Mouse (Mus musculus) neural tube, embryonic 13.5 days (tissue): ENCODE results near the gene Tmem167b. TPM values are rescaled to one million over a fixed set of nuclear protein-coding genes. Genes with fewer than 3 reads are reported as not detected.

Source experiments
- microRNA-seq: library from miRNA; unstranded; fragments of <30 nt; microRNA quantifications from one replicate; pipeline ENCODE4, GENCODE M21; 2016
- polyA plus RNA-seq: library from polyadenylated mRNA; unstranded; fragments of >200 nt; fragmentation: Nextera tagmentation; extraction: Ambion mirVana; gene quantifications from 2 replicates; pipeline ENCODE4 v1.2.1, GENCODE M21; 2015

The Tmem167b gene
- polyA plus RNA-seq, 1 experiment from 2014 or later: 57.2 TPM

Small RNA genes within 50 kb of the gene (microRNA-seq; reads per million reads assigned to microRNA genes)
- not detected for gene Gm22860

Other genes with a start within 250 kb of the Tmem167b start
- gene Mybphl, start 197.6 kb downstream of the Tmem167b start, polyA plus RNA-seq: not detected in 2 replicates
- 10.9 and 11.9 TPM in 2 replicates for gene Psrc1, start 178.6 kb downstream of the Tmem167b start, polyA plus RNA-seq
- 37.6 and 44.1 TPM in 2 replicates for gene Celsr2, start 146.9 kb downstream of the Tmem167b start, polyA plus RNA-seq
- gene Sars, start 117.3 kb downstream of the Tmem167b start, polyA plus RNA-seq: 210 and 223 TPM in 2 replicates
- 0.42 TPM in 1 of 2 replicates, not detected in the other for gene 1700013F07Rik, start 28.3 kb downstream of the Tmem167b start, polyA plus RNA-seq
- 6.9 and 10.6 TPM in 2 replicates for gene 5330417C22Rik, start 25.9 kb downstream of the Tmem167b start, polyA plus RNA-seq
- gene Taf13, start 9.2 kb upstream of the Tmem167b start, polyA plus RNA-seq: 71.4 and 76.0 TPM in 2 replicates
- gene Wdr47, start 28.8 kb upstream of the Tmem167b start, polyA plus RNA-seq: 78.2 and 85.0 TPM in 2 replicates
- gene Clcc1, start 91.4 kb upstream of the Tmem167b start, polyA plus RNA-seq: 41.8 and 47.4 TPM in 2 replicates
- gene Gpsm2, start 159.8 kb upstream of the Tmem167b start, polyA plus RNA-seq: 31.3 and 38.1 TPM in 2 replicates
- gene Aknad1, start 177.2 kb upstream of the Tmem167b start, polyA plus RNA-seq: 0.10 TPM in 1 of 2 replicates, not detected in the other